Mouse (Mus musculus) thymus, adult 2 months (tissue): ENCODE results near the gene Rasgrp4.

Experiments used
- CTCF ChIP-seq: fragments of 200-500 bp; IDR thresholded peaks from 2 replicates; pipeline ENCODE4 v1.5.1; 2012; ENCODE audit warnings: mild to moderate bottlenecking, control low read depth, low read length, moderate library complexity, borderline replicate concordance; ENCODE audit not compliant: control insufficient read depth, poor library complexity, insufficient read depth; ENCODE audit errors: extremely low read depth
- POLR2A ChIP-seq: fragments of 200-500 bp; IDR thresholded peaks from 2 replicates; pipeline ENCODE4 v1.6.1; 2012; ENCODE audit warnings: mild to moderate bottlenecking, low read length, control low read depth, moderate library complexity; ENCODE audit not compliant: control insufficient read depth, poor library complexity, insufficient read depth; ENCODE audit errors: extremely low read depth

GRCm38 (mm10) chr7:29137429-29137828, 2.8 kb downstream of the Rasgrp4 start:
- TF ChIP-seq POLR2A (no peak), CTCF (no peak)
